Mouse (Mus musculus): ENCODE results near the gene Reln. TPM values are rescaled to one million over a fixed set of nuclear protein-coding genes. Genes with fewer than 3 reads are reported as not detected.

Reln gene
- polyA plus RNA-seq, 1 experiment: 6.4 TPM

- WGBS: 46% methylated on average over 2 of the region's 2 CpGs
Observed at GRCm38 (mm10) chr5:22160935-22161334, 183.6 kb downstream of the Reln start.

DNA sequence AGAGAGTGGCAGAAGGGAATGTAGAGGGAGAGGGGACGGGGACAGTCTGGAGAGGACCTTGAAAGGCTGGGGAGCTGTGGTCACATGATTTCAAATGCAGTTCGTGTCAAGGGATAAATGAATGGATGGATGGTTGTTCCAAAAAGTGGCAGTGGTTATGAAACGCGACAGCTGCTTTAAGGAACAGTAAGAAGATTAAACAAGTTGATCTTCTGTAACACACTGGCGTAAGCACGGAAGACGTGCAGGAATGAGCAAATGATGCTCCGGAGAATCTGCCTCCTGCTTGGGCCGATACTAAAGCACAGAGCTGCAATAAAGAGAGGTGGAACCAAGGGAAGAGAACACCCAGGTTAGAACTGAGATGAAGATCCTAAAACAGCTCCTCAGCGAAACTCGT lies 185.7 kb downstream of the Reln start:
- WGBS: 72% methylated on average over 11 of the region's 11 CpGs
- Histone ChIP-seq H3K4me3 (replicated peaks; ENCODE audit: extremely low read depth, low read depth, low read length) (no peak overlapping the region), H3K4me1 (ENCODE audit: control insufficient read depth, insufficient read depth, low read length) (no peaks in the 10 kb centered on the region)
- DNase-seq: no peak
- no peak for TF ChIP-seq CTCF (IDR thresholded peaks at IDR 0.05; ENCODE audit: insufficient read depth, low read length)
- TF ChIP-seq POLR2A (IDR thresholded peaks at IDR 0.05; ENCODE audit: borderline replicate concordance, extremely low read depth, low read depth, low read length): no peak

More at GRCm38 (mm10) chr5:22160935-22161334, 183.6 kb downstream of the Reln start:
- Histone ChIP-seq H3K4me1 (ENCODE audit: control insufficient read depth, insufficient read depth, low read length) (no peaks in the 10 kb centered on the region), H3K4me3 (replicated peaks; ENCODE audit: extremely low read depth, low read depth, low read length) (no peak overlapping the region)
- TF ChIP-seq POLR2A (IDR thresholded peaks at IDR 0.05; ENCODE audit: borderline replicate concordance, extremely low read depth, low read depth, low read length) (no peak), CTCF (IDR thresholded peaks at IDR 0.05; ENCODE audit: insufficient read depth, low read length) (no peak)
- no peak for DNase-seq

- TF ChIP-seq POLR2A (IDR thresholded peaks at IDR 0.05; ENCODE audit: borderline replicate concordance, extremely low read depth, low read depth, low read length) (no peak), CTCF (IDR thresholded peaks at IDR 0.05; ENCODE audit: insufficient read depth, low read length) (no peak)
- WGBS: 60% methylated on average over 6 of the region's 6 CpGs
- no peak overlapping the region for H3K4me3 ChIP-seq (replicated peaks; ENCODE audit: extremely low read depth, low read depth, low read length)
- H3K4me1 ChIP-seq (ENCODE audit: control insufficient read depth, insufficient read depth, low read length): no peaks in the 10 kb centered on the region
- no peak for DNase-seq
Observed at GRCm38 (mm10) chr5:22153601-22154000, 190.9 kb downstream of the Reln start.

DNA sequence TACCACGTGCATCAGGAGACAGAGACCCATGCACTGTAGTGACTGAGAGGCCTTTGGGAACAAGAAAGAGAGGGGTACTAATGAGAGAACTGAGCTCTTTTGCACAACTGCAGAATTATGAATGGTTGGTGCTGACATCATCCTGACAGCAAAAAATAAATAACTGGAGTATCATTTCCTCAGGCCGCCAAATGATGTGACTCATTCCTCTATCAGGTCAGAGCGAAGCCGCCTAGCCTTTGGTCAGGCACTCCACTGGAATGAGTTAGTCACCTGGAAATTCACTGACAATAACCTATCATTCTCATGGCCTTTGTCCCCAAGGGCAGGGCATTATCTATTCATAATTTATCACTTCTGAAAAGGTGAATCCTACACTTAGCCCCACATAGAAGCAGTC lies 202.7 kb downstream of the Reln start:
- no peak overlapping the region for H3K4me3 ChIP-seq (replicated peaks; ENCODE audit: extremely low read depth, low read depth, low read length)

GRCm38 (mm10) chr5:22139015-22139414 lies 205.5 kb downstream of the Reln start:
- WGBS: 42% methylated on average over 2 of the region's 2 CpGs
- TF ChIP-seq CTCF (IDR thresholded peaks at IDR 0.05; ENCODE audit: insufficient read depth, low read length) (no peak), POLR2A (IDR thresholded peaks at IDR 0.05; ENCODE audit: borderline replicate concordance, extremely low read depth, low read depth, low read length) (no peak)

More for the DNA sequence above, 202.7 kb downstream of the Reln start:
- DNase-seq: no peak
- TF ChIP-seq POLR2A (IDR thresholded peaks at IDR 0.05; ENCODE audit: borderline replicate concordance, extremely low read depth, low read depth, low read length) (no peak), CTCF (IDR thresholded peaks at IDR 0.05; ENCODE audit: insufficient read depth, low read length) (no peak)
- H3K4me1 ChIP-seq (ENCODE audit: control insufficient read depth, insufficient read depth, low read length): no peaks in the 10 kb centered on the region
- 36% methylated on average over 4 of the region's 4 CpGs for WGBS

GRCm38 (mm10) chr5:22134402-22134801 lies 210.1 kb downstream of the Reln start:
- WGBS: 64% methylated on average over 9 of the region's 9 CpGs
- no peak for TF ChIP-seq CTCF (IDR thresholded peaks at IDR 0.05; ENCODE audit: insufficient read depth, low read length)
- no peak for TF ChIP-seq POLR2A (IDR thresholded peaks at IDR 0.05; ENCODE audit: borderline replicate concordance, extremely low read depth, low read depth, low read length)
- no peak overlapping the region for H3K4me3 ChIP-seq (replicated peaks; ENCODE audit: extremely low read depth, low read depth, low read length)
- no peak for DNase-seq
- H3K4me1 ChIP-seq (ENCODE audit: control insufficient read depth, insufficient read depth, low read length): no peaks in the 10 kb centered on the region

More at GRCm38 (mm10) chr5:22139015-22139414, 205.5 kb downstream of the Reln start:
- Histone ChIP-seq H3K4me1 (ENCODE audit: control insufficient read depth, insufficient read depth, low read length) (no peaks in the 10 kb centered on the region), H3K4me3 (replicated peaks; ENCODE audit: extremely low read depth, low read depth, low read length) (no peak overlapping the region)
- no peak for DNase-seq

GRCm38 (mm10) chr5:22131730-22132522 lies 212.6 kb downstream of the Reln start:
- no peak for DNase-seq
- 70% methylated on average over 5 of the region's 5 CpGs for WGBS

DNA sequence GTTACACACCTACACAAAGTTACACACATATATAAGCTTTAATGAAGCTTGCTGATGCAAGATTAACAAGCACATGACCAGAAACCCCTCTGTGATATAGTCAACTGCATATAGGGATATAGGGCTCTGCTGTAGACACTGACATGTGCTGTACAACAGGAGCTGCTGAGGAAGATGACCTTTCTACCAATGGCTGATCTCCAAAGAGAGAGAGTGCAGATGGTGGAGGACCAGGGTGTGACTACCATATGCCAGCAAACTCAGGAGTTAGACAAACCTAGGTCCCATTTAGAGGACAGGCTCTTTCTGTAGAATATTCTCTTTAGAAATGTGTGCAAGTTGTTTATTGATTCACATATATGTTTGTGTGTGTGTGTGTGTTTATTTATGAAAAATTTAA lies 216.9 kb downstream of the Reln start:
- no peak overlapping the region for H3K4me3 ChIP-seq (replicated peaks; ENCODE audit: extremely low read depth, low read depth, low read length)
- TF ChIP-seq POLR2A (IDR thresholded peaks at IDR 0.05; ENCODE audit: borderline replicate concordance, extremely low read depth, low read depth, low read length): no peak
- DNase-seq: no peak
- no peaks in the 10 kb centered on the region for H3K4me1 ChIP-seq (ENCODE audit: control insufficient read depth, insufficient read depth, low read length)

More at GRCm38 (mm10) chr5:22131730-22132522, 212.6 kb downstream of the Reln start:
- TF ChIP-seq POLR2A (IDR thresholded peaks at IDR 0.05; ENCODE audit: borderline replicate concordance, extremely low read depth, low read depth, low read length): no peak
- TF ChIP-seq CTCF (IDR thresholded peaks at IDR 0.05; ENCODE audit: insufficient read depth, low read length): no peak
- no peak overlapping the region for H3K4me3 ChIP-seq (replicated peaks; ENCODE audit: extremely low read depth, low read depth, low read length)
- no peaks in the 10 kb centered on the region for H3K4me1 ChIP-seq (ENCODE audit: control insufficient read depth, insufficient read depth, low read length)

DNA sequence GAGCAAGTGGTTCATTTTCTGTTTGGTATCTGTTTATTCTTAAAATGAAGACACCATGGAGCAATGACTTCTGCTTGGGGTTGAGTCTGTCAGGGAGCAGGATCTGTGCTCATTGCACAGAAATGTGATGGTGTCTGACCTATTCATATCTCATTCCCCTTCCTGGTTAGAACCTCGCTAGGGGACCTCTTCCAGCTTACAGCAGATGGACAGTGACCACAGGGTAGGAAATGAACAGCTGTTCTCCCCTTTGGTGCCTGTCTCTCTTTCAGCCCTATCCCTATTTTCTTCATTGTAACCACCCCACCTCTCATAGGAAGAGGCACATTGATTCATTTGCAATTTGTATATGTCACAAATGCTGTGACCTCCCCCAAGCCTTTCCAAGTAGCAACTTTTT lies 225.2 kb downstream of the Reln start:
- 40% methylated on average over 1 of the region's 1 CpGs for WGBS
- Histone ChIP-seq H3K4me1 (ENCODE audit: control insufficient read depth, insufficient read depth, low read length) (no peaks in the 10 kb centered on the region), H3K4me3 (replicated peaks; ENCODE audit: extremely low read depth, low read depth, low read length) (no peak overlapping the region)
- TF ChIP-seq CTCF (IDR thresholded peaks at IDR 0.05; ENCODE audit: insufficient read depth, low read length) (no peak), POLR2A (IDR thresholded peaks at IDR 0.05; ENCODE audit: borderline replicate concordance, extremely low read depth, low read depth, low read length) (no peak)
- DNase-seq: no peak

- H3K4me1 ChIP-seq (ENCODE audit: control insufficient read depth, insufficient read depth, low read length): no peaks in the 10 kb centered on the region
- no peak overlapping the region for H3K4me3 ChIP-seq (replicated peaks; ENCODE audit: extremely low read depth, low read depth, low read length)
- 60% methylated on average over 6 of the region's 6 CpGs for WGBS
- TF ChIP-seq CTCF (IDR thresholded peaks at IDR 0.05; ENCODE audit: insufficient read depth, low read length) (no peak), POLR2A (IDR thresholded peaks at IDR 0.05; ENCODE audit: borderline replicate concordance, extremely low read depth, low read depth, low read length) (no peak)
- DNase-seq: no peak
Observed at GRCm38 (mm10) chr5:22118456-22118855, 226.0 kb downstream of the Reln start.
